Mouse (Mus musculus) hematopoietic stem cell, adult 5-6 weeks (primary cell): ENCODE results near the gene Whamm. TPM values are rescaled to one million over a fixed set of nuclear protein-coding genes. Genes with fewer than 3 reads are reported as not detected.

ENCODE experiments used
- ATAC-seq, 2 experiments: fragments of 125-278 bp in 1 of 2; replicated peaks in 1 of 2; 2 replicates each; pipeline ENCODE4 v1.8.0; 2016 to 2017; ENCODE audit warnings: inconsistent platforms in 2 of 2, mild to moderate bottlenecking in 2 of 2, moderate number of reproducible peaks in 2 of 2, low read depth in 1 of 2, moderate TSS enrichment in 1 of 2; ENCODE audit not compliant: low FRiP score in 2 of 2, poor library complexity in 2 of 2, severe bottlenecking in 2 of 2, insufficient read depth in 1 of 2, low TSS enrichment in 1 of 2
- total RNA-seq: library from RNA; stranded (forward); fragments of 172-1452, 232-1000 nt; gene quantifications from 2 replicates; pipeline ENCODE4 v1.2.3, GENCODE M21; 2017

Whamm gene
- total RNA-seq, 1 experiment from 2014 or later = 26.7 TPM

GRCm38 (mm10) chr7:81622793-81623192, 51.7 kb downstream of the Whamm start:
- ATAC-seq = no peak

DNA sequence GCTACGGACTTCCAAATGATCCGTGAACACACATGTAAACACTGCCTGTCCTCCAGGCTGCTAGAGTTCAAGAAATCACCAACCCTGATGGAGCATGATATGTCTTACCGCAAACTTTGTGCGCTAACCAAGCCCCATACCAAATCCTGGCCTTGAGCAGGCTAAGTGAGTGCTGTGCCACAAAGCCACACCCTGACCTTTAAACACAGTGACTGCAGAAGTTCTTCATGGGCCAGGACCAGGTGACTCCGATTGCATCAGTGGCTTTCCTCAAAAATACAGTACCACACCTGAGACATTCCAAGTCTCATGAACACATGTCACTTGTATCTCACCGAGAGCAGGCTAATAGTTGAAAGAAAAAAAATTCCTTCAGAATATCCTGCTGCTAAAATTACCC, 52.7 kb downstream of the Whamm start:
- ATAC-seq = no peak

- no peak for ATAC-seq
These were observed 55.4 kb downstream of the Whamm start for GRCm38 (mm10) chr7:81626460-81626859.

- no peak for ATAC-seq
These were observed 60.2 kb downstream of the Whamm start for GRCm38 (mm10) chr7:81631261-81631660.

GRCm38 (mm10) chr7:81632586-81632985, 61.5 kb downstream of the Whamm start:
- ATAC-seq = no peak

GRCm38 (mm10) chr7:81641101-81641500, 70.0 kb downstream of the Whamm start:
- no peak for ATAC-seq

- no peak for ATAC-seq
These were observed 73.6 kb downstream of the Whamm start for GRCm38 (mm10) chr7:81644551-81645235.

Other genes with a start within 250 kb of the Whamm start
- 3,468 and 4,593 TPM in 2 replicates for gene Rps17, start 226.0 kb upstream of the Whamm start, total RNA-seq
- gene Cpeb1, start 115.8 kb upstream of the Whamm start, total RNA-seq = 0.19 TPM in 1 of 2 replicates, not detected in the other
- not detected in 2 replicates for gene Ap3b2, start 77.3 kb upstream of the Whamm start, total RNA-seq
- gene BC048679, start 73.0 kb upstream of the Whamm start, total RNA-seq = not detected in 2 replicates
- 1.2 and 1.6 TPM in 2 replicates for gene Fsd2, start 4.3 kb upstream of the Whamm start, total RNA-seq
- 0.45 and 1.1 TPM in 2 replicates for gene Homer2, start 136.3 kb downstream of the Whamm start, total RNA-seq
- gene Ramac, start 191.7 kb downstream of the Whamm start, total RNA-seq = 70.3 and 92.4 TPM in 2 replicates
- 79.8 and 104 TPM in 2 replicates for gene 3110040N11Rik, start 218.2 kb downstream of the Whamm start, total RNA-seq